Mouse (Mus musculus) spleen, adult 2 months (tissue): Measurements from ENCODE around the gene Abca15. TPM values are rescaled to one million over a fixed set of nuclear protein-coding genes. Genes with fewer than 3 reads are reported as not detected.
"Not testable (repeated sequence)": the region's sequence is repeated elsewhere in the genome, so short reads cannot be mapped to it uniquely, and the experiment has no call there.

Experiments used
- DNase-seq, 2 experiments: peaks; one replicate each; pipeline versions ENCODE4 v3.0.0 to v3.0.0-alpha.2; 2012 to 2021; ENCODE audit warnings: low spot score in 2 of 2, low read depth in 1 of 2
- H3K27ac ChIP-seq: fragments of 200-500 bp; 2 replicates; pipeline ENCODE4 v1.5.1; 2012; ENCODE audit warnings: low read length, inconsistent platforms; ENCODE audit not compliant: insufficient read depth
- H3K27me3 ChIP-seq: fragments of 200-500 bp; 2 replicates; pipeline ENCODE4 v1.6.1; 2012; ENCODE audit warnings: mild to moderate bottlenecking, moderate library complexity, low read length, inconsistent platforms; ENCODE audit not compliant: control insufficient read depth, insufficient read depth
- H3K36me3 ChIP-seq: fragments of 200-500 bp; 2 replicates; pipeline ENCODE4 v1.6.1; 2012; ENCODE audit warnings: mild to moderate bottlenecking, low read length, inconsistent platforms; ENCODE audit not compliant: control insufficient read depth, insufficient read depth
- H3K4me1 ChIP-seq: fragments of 200-500 bp; 2 replicates; pipeline ENCODE4 v1.6.1; 2011; ENCODE audit warnings: inconsistent platforms; ENCODE audit not compliant: control insufficient read depth, insufficient read depth, insufficient read length
- H3K4me3 ChIP-seq: fragments of 200-500 bp; 2 replicates; pipeline ENCODE4 v1.5.1; 2011; ENCODE audit warnings: mild to moderate bottlenecking, inconsistent platforms; ENCODE audit not compliant: insufficient read depth, insufficient read length; ENCODE audit errors: extremely low read depth
- CTCF ChIP-seq: fragments of 200-500 bp; IDR thresholded peaks from 2 replicates; pipeline ENCODE4 v1.5.1; 2011; ENCODE audit warnings: mild to moderate bottlenecking, inconsistent platforms; ENCODE audit not compliant: insufficient read depth, insufficient read length, insufficient replicate concordance; ENCODE audit errors: extremely low read depth
- POLR2A ChIP-seq: fragments of 200-500 bp; IDR thresholded peaks from 2 replicates; pipeline ENCODE4 v1.6.1; 2011; ENCODE audit warnings: low read depth, low read length, inconsistent platforms
- WGBS: fragments of 180-500 bp; shearing (Covaris S2); methylation state at CpG from one replicate; pipeline ENCODE4 v1.1.7; 2018; 5-methylcytosine and 5-hydroxymethylcytosine counted together
- polyA plus RNA-seq: library from polyadenylated mRNA; depleted of rRNA; stranded (reverse); fragments of >200 nt; gene quantifications from 2 replicates; pipeline ENCODE4 v1.2.3, GENCODE M21; 2012; rRNA removed

Gene Abca15
- polyA plus RNA-seq = not detected in 2 replicates

GRCm38 (mm10) chr7:120328087-120328793 is at the start of gene Abca15:
Gene Abca15 (plus strand): TSS chr7:120328670.
- Histone ChIP-seq H3K4me3 (no peak within 1 kb of the TSS), H3K36me3 (no peaks in the 10 kb centered on the region), H3K27ac (no peak within 1 kb of the TSS), H3K4me1 (no peaks in the 10 kb centered on the region), H3K27me3 (no peaks in the 10 kb centered on the region)
- WGBS = 88% methylated on average over 22 of the region's 22 CpGs
- TF ChIP-seq POLR2A (no peak), CTCF (no peak)
- DNase-seq = no peak

GRCm38 (mm10) chr7:120285286-120285685 is 43.2 kb upstream of the Abca15 start:
- 71% methylated on average over 3 of the region's 3 CpGs for WGBS

DNA sequence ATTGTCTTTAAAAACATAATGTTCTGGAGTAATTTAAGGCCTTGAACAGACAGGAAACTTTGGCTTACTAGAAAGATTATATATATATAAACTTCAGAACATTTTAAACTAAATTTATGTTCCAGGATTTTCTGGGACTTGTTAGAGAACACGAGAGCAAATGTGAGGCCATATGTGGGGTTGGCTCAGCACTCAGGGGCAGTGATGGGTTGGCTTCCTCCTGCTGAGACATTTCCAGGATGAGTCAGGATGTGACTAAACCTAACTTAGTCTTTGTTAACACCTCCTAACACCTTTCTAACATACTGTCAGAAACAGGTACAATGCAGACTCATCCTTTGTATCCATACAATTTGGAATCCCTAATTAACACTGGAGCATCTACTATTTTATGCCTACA is 12.4 kb upstream of the Abca15 start:
- H3K27ac ChIP-seq = no peak overlapping the region
- TF ChIP-seq POLR2A (no peak), CTCF (no peak)
- no peaks in the 10 kb centered on the region for H3K27me3 ChIP-seq
- no peaks in the 10 kb centered on the region for H3K36me3 ChIP-seq
- DNase-seq = no peak
- no peak overlapping the region for H3K4me3 ChIP-seq
- WGBS = 76% methylated on average over 1 of the region's 1 CpGs
- H3K4me1 ChIP-seq = no peaks in the 10 kb centered on the region

More at GRCm38 (mm10) chr7:120285286-120285685, 43.2 kb upstream of the Abca15 start:
- TF ChIP-seq CTCF = no peak
- TF ChIP-seq POLR2A = no peak
- Histone ChIP-seq H3K36me3 (no peaks in the 10 kb centered on the region), H3K4me1 (no peaks in the 10 kb centered on the region), H3K27me3 (no peaks in the 10 kb centered on the region), H3K4me3 (no peak overlapping the region), H3K27ac (no peak overlapping the region)
- DNase-seq = no peak

GRCm38 (mm10) chr7:120322963-120323362 is 5.5 kb upstream of the Abca15 start:
- DNase-seq = no peak
- 35% methylated on average over 4 of the region's 4 CpGs for WGBS
- Histone ChIP-seq H3K36me3 (no peaks in the 10 kb centered on the region), H3K4me1 (no peaks in the 10 kb centered on the region), H3K4me3 (no peak overlapping the region), H3K27me3 (no peaks in the 10 kb centered on the region), H3K27ac (no peak overlapping the region)
- TF ChIP-seq POLR2A (no peak), CTCF (no peak)

- H3K27ac ChIP-seq, H3K4me3 ChIP-seq, H3K4me1 ChIP-seq, DNase-seq, H3K36me3 ChIP-seq, H3K27me3 ChIP-seq: not testable (repeated sequence)
- WGBS = 77% methylated on average over 2 of the region's 2 CpGs
These were observed 2.6 kb upstream of the Abca15 start for GRCm38 (mm10) chr7:120325911-120326310.

DNA sequence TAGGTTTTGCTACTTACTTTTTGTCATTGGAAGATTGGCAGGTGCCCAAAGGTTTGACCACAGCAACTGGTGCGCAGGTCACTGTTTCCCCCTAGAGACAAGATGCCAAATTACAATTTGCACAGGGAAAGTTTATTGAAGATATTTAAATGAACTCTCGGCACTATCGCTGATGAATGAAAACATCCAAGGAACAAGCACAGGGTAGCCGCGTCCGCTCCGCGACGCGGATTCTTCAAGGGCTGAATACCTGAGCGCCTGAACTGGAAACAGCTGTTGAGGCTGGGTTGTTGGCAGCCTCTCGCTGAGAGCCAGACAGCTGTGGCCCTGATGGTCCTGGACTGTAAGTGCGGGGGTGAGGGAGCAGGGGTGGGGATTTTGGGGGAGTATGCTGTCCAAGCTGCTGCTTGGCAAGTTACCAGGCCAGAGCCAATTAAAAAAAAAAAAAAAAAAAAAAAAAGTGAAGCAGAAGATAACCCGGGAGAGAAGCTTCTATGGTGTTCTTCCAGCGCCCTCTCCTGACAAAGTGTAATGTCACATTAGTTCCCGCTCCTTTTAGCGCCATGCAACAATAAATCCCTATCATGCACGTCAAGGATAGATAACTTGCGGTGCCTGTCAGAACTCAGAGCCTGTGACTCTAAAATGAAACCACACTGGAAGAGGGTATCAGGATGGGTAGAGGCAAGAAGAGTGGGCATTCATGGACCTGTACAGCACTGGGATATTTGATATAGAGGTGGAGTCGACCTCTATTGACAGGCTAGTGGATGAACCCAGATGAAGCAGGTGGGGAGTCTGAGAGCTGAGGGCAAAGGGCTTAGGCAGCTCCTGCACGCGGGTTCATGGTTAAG is 1.0 kb upstream of the Abca15 start:
- no peak overlapping the region for H3K27ac ChIP-seq
- no peak for DNase-seq
- no peaks in the 10 kb centered on the region for H3K27me3 ChIP-seq
- WGBS = 22% methylated on average over 22 of the region's 22 CpGs
- H3K36me3 ChIP-seq = no peaks in the 10 kb centered on the region
- H3K4me3 ChIP-seq = no peak overlapping the region
- H3K4me1 ChIP-seq = no peaks in the 10 kb centered on the region
- TF ChIP-seq POLR2A (no peak), CTCF (no peak)

DNA sequence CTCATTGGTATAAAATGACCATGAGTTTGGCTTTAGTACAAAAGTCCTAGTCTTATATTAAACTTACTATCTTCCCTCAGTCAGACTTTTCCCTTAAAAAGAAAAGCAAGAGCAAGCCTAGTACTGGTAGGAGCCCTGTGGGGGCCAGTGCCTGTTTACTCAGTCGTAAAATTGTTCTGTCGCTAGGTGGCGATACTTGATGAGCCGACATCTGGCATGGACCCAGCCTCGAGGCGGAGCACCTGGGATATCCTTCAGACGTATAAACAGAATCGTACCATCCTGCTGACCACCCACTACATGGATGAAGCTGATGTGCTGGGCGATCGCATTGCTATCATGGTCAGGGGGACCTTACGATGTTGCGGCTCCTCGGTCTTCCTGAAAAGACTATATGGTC is 32.7 kb downstream of the Abca15 start:
- Histone ChIP-seq H3K27ac (no peak overlapping the region), H3K4me1 (no peaks in the 10 kb centered on the region), H3K27me3 (no peaks in the 10 kb centered on the region), H3K36me3 (no peaks in the 10 kb centered on the region), H3K4me3 (no peak overlapping the region)
- WGBS = 48% methylated on average over 13 of the region's 13 CpGs
- no peak for DNase-seq
- TF ChIP-seq CTCF (no peak), POLR2A (no peak)
